Mouse (Mus musculus) megakaryocyte progenitor cell, adult 5-6 weeks (primary cell): ENCODE measurements around the gene Gmpr. TPM values are rescaled to one million over a fixed set of nuclear protein-coding genes. Genes with fewer than 3 reads are reported as not detected.

Source experiments
- ATAC-seq: replicated peaks from 2 replicates; pipeline ENCODE4 v1.8.0; 2016; ENCODE audit warnings: mild to moderate bottlenecking, moderate TSS enrichment, inconsistent platforms; ENCODE audit not compliant: poor library complexity
- total RNA-seq, 2 experiments: library from RNA; stranded (forward) in 1 of 2; stranded (reverse) in 1 of 2; fragments of 157-497, 149-512 nt in 1 of 2; fragments of 200-1000 nt in 1 of 2; gene quantifications; 2 replicates each; pipeline versions ENCODE4 v1.2.3 to v1.2.4; 2015 to 2017

Gene Gmpr
- total RNA-seq, 2 experiments from 2014 or later, result 13.6 to 20.5 TPM

DNA sequence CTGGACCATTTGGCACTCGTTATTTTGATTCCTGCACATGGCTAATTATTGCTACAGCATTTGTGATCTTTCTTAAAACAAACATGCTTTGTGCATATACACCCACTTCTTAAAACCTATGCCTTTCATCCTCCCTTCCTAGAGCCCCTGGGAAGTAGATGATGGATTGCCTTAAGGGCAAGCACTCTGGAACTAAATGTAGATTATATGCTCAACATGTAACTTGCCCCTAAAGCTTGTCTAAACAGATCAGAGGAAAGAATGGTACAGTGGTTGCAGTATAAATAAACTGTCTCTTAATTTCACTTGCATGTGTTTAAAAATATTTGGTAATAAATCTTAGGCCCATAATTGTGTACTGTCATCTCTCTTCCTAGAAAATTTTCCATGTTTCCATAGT lies 86.7 kb downstream of the Gmpr start:
- no peak for ATAC-seq

DNA sequence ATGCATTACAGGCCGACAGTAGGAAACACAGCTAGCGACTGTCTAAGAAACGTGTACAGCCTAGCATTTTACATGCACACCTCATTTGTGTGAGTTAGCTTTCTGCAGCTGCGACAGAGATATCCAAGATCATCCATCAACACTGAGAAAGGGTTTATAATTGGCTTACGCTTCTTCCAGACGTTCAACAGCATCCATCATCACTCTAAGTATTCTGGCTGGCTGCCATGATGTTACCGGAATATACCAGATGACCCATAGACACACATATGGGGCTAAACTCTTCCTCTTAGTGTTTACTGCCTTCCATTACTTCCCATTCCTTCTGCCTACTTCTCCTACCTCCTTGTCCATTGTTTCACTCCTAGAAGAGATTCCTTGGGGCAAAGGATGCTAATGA lies 88.2 kb downstream of the Gmpr start:
- ATAC-seq, result no peak

DNA sequence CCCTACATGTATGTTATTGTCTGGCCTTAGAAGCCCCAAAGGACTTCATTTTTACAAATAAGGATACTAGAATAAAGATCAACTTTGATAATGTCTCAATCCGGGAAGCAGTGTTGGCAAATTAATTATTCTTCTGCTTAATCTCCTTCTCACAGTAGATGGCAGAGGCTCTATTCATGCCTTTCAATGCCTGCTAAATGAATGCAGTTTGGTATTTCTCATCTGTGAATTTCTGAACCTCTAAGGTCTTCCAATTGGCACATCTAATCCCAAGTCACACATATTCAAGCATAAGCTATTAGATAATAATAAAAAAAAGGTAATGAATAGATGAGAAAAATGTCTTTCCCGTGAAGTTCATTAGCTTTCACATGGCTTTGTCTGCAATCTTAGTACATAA lies 92.6 kb downstream of the Gmpr start:
- no peak for ATAC-seq

DNA sequence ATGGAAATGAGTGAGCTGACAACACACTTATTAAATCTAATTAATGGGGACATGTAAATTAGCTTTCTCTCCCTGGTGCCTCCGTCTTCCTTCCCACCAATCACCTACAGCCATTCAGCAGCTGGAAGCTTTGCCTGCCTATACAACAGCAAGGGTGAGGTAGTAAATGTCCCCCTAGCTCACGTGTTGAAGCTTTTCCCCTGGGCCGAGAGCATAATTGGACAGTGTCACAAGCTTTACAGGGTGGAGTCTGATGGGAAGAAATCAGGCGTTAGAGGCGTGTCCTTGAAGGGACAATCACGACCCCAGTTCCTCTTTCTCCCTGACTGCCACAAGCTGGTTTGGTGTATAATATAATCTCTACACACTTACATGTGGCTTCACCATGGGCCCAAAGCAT lies 93.2 kb downstream of the Gmpr start:
- peak; percentile 52 for ATAC-seq

Other genes starting within 250 kb of the Gmpr start
- gene Mylip, start 117.7 kb upstream of the Gmpr start, total RNA-seq (2015), result 11.3 and 11.7 TPM in 2 replicates
- gene Mylip, start 117.7 kb upstream of the Gmpr start, total RNA-seq (2017), result 8.8 and 14.4 TPM in 2 replicates